Mouse (Mus musculus): ENCODE measurements at regions not wholly inside any gene's neighbourhood (a gene's known extent, or its start where the extent isn't known, plus 50 kb on each side); places are given as distances from the start of the nearest gene placed in this dataset.
A peak's percentile ranks its signal among the peaks of the same experiment; 100 is the strongest.

GRCm38 (mm10) chr16:93217600-93218226 lies 386.1 kb downstream of the Setd4 start:
- 37% methylated on average over 12 of the region's 12 CpGs for WGBS
- Histone ChIP-seq H3K9me3 (replicated peaks; ENCODE audit: control insufficient read depth, low read length) (no peaks in the 10 kb centered on the region), H3K27me3 (ENCODE audit: control insufficient read depth, insufficient read depth, low read length) (no peaks in the 10 kb centered on the region), H3K4me3 (ENCODE audit: low read depth, low read length) (no peak overlapping the region), H3K27ac (replicated peaks; ENCODE audit: low read depth, low read length) (no peak overlapping the region), H3K9ac (replicated peaks; ENCODE audit: low read length) (no peak overlapping the region), H3K36me3 (replicated peaks; ENCODE audit: control insufficient read depth, insufficient read depth, low read depth, low read length) (no peaks in the 10 kb centered on the region), H3K4me2 (ENCODE audit: low read depth, low read length) (no peak overlapping the region), H3K4me1 (ENCODE audit: control insufficient read depth, insufficient read depth, low read length) (no peaks in the 10 kb centered on the region)
- ATAC-seq (replicated peaks; ENCODE audit: insufficient number of reproducible peaks, low FRiP score, low TSS enrichment, low read depth) (no peak), DNase-seq (ENCODE audit: low spot score) (peak; percentile 20)

DNA sequence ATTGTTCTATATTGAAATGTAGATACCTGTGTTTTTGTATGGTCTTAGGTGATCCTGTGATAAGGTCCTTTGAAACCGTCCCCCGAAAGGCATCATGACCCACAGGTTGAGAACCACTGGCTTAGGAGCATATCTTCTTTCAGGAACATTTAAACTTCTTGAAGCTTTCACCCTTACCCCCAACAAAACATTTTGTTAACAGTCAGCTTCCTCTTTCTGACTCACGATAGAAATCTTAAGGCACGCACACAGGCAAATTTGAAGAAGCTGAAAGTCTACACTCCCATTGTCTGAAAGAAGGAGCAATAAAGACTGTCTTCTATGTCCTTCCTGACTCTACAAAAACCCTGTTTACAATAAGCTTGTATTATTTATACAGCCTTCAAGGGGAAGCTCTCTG lies 388.2 kb downstream of the Setd4 start:
- no peak overlapping the region for H3K27ac ChIP-seq (replicated peaks; ENCODE audit: low read depth, low read length)
- no peak for ATAC-seq (replicated peaks; ENCODE audit: insufficient number of reproducible peaks, low FRiP score, low TSS enrichment, low read depth)
- H3K9me3 ChIP-seq (replicated peaks; ENCODE audit: control insufficient read depth, low read length) = no peaks in the 10 kb centered on the region
- no peak for DNase-seq (ENCODE audit: low spot score)
- H3K9ac ChIP-seq (replicated peaks; ENCODE audit: low read length) = no peak overlapping the region
- H3K4me2 ChIP-seq (ENCODE audit: low read depth, low read length) = no peak overlapping the region
- no peaks in the 10 kb centered on the region for H3K4me1 ChIP-seq (ENCODE audit: control insufficient read depth, insufficient read depth, low read length)
- WGBS = 88% methylated on average over 4 of the region's 4 CpGs
- no peaks in the 10 kb centered on the region for H3K36me3 ChIP-seq (replicated peaks; ENCODE audit: control insufficient read depth, insufficient read depth, low read depth, low read length)
- H3K4me3 ChIP-seq (ENCODE audit: low read depth, low read length) = no peak overlapping the region
- no peaks in the 10 kb centered on the region for H3K27me3 ChIP-seq (ENCODE audit: control insufficient read depth, insufficient read depth, low read length)

GRCm38 (mm10) chr16:93213618-93214017 lies 387.7 kb upstream of the Runx1 start:
- no peak overlapping the region for H3K9ac ChIP-seq (replicated peaks; ENCODE audit: low read length)
- no peaks in the 10 kb centered on the region for H3K36me3 ChIP-seq (replicated peaks; ENCODE audit: control insufficient read depth, insufficient read depth, low read depth, low read length)
- DNase-seq (ENCODE audit: low spot score) (no peak), ATAC-seq (replicated peaks; ENCODE audit: insufficient number of reproducible peaks, low FRiP score, low TSS enrichment, low read depth) (no peak)
- H3K4me1 ChIP-seq (ENCODE audit: control insufficient read depth, insufficient read depth, low read length) = no peaks in the 10 kb centered on the region
- H3K4me2 ChIP-seq (ENCODE audit: low read depth, low read length) = no peak overlapping the region
- H3K27me3 ChIP-seq (ENCODE audit: control insufficient read depth, insufficient read depth, low read length) = no peaks in the 10 kb centered on the region
- H3K9me3 ChIP-seq (replicated peaks; ENCODE audit: control insufficient read depth, low read length) = no peaks in the 10 kb centered on the region
- H3K4me3 ChIP-seq (ENCODE audit: low read depth, low read length) = no peak overlapping the region
- no peak overlapping the region for H3K27ac ChIP-seq (replicated peaks; ENCODE audit: low read depth, low read length)
- WGBS = 83% methylated on average over 6 of the region's 6 CpGs

GRCm38 (mm10) chr16:93207675-93208074 lies 381.7 kb upstream of the Runx1 start:
- Histone ChIP-seq H3K4me2 (ENCODE audit: low read depth, low read length) (no peak overlapping the region), H3K36me3 (replicated peaks; ENCODE audit: control insufficient read depth, insufficient read depth, low read depth, low read length) (no peaks in the 10 kb centered on the region), H3K4me3 (ENCODE audit: low read depth, low read length) (no peak overlapping the region), H3K4me1 (ENCODE audit: control insufficient read depth, insufficient read depth, low read length) (no peaks in the 10 kb centered on the region), H3K9me3 (replicated peaks; ENCODE audit: control insufficient read depth, low read length) (no peaks in the 10 kb centered on the region), H3K27ac (replicated peaks; ENCODE audit: low read depth, low read length) (no peak overlapping the region), H3K27me3 (ENCODE audit: control insufficient read depth, insufficient read depth, low read length) (no peaks in the 10 kb centered on the region), H3K9ac (replicated peaks; ENCODE audit: low read length) (no peak overlapping the region)
- DNase-seq (ENCODE audit: low spot score) (no peak), ATAC-seq (replicated peaks; ENCODE audit: insufficient number of reproducible peaks, low FRiP score, low TSS enrichment, low read depth) (no peak)
- WGBS = 87% methylated on average over 3 of the region's 3 CpGs

- H3K4me1 ChIP-seq (ENCODE audit: control insufficient read depth, insufficient read depth, low read length) = no peaks in the 10 kb centered on the region
- no peaks in the 10 kb centered on the region for H3K36me3 ChIP-seq (replicated peaks; ENCODE audit: control insufficient read depth, insufficient read depth, low read depth, low read length)
- no peak for DNase-seq (ENCODE audit: low spot score)
- H3K27ac ChIP-seq (replicated peaks; ENCODE audit: low read depth, low read length) = no peak overlapping the region
- H3K9me3 ChIP-seq (replicated peaks; ENCODE audit: control insufficient read depth, low read length) = no peaks in the 10 kb centered on the region
- ATAC-seq (replicated peaks; ENCODE audit: insufficient number of reproducible peaks, low FRiP score, low TSS enrichment, low read depth) = no peak
- 96% methylated on average over 5 of the region's 5 CpGs for WGBS
- no peaks in the 10 kb centered on the region for H3K27me3 ChIP-seq (ENCODE audit: control insufficient read depth, insufficient read depth, low read length)
- H3K4me2 ChIP-seq (ENCODE audit: low read depth, low read length) = no peak overlapping the region
- H3K4me3 ChIP-seq (ENCODE audit: low read depth, low read length) = no peak overlapping the region
- H3K9ac ChIP-seq (replicated peaks; ENCODE audit: low read length) = no peak overlapping the region
Measured at GRCm38 (mm10) chr16:93207217-93207616, 381.3 kb upstream of the Runx1 start.

- Histone ChIP-seq H3K4me2 (ENCODE audit: low read depth, low read length) (no peak overlapping the region), H3K4me1 (ENCODE audit: control insufficient read depth, insufficient read depth, low read length) (no peaks in the 10 kb centered on the region), H3K27me3 (ENCODE audit: control insufficient read depth, insufficient read depth, low read length) (no peaks in the 10 kb centered on the region), H3K9me3 (replicated peaks; ENCODE audit: control insufficient read depth, low read length) (no peaks in the 10 kb centered on the region), H3K9ac (replicated peaks; ENCODE audit: low read length) (no peak overlapping the region), H3K36me3 (replicated peaks; ENCODE audit: control insufficient read depth, insufficient read depth, low read depth, low read length) (no peaks in the 10 kb centered on the region), H3K4me3 (ENCODE audit: low read depth, low read length) (no peak overlapping the region), H3K27ac (replicated peaks; ENCODE audit: low read depth, low read length) (no peak overlapping the region)
- 87% methylated on average over 4 of the region's 4 CpGs for WGBS
- no peak for ATAC-seq (replicated peaks; ENCODE audit: insufficient number of reproducible peaks, low FRiP score, low TSS enrichment, low read depth)
- no peak for DNase-seq (ENCODE audit: low spot score)
Measured at GRCm38 (mm10) chr16:93206325-93206724, 380.4 kb upstream of the Runx1 start.

GRCm38 (mm10) chr16:93204601-93205000 lies 378.7 kb upstream of the Runx1 start:
- H3K27ac ChIP-seq (replicated peaks; ENCODE audit: low read depth, low read length) = no peak overlapping the region
- no peaks in the 10 kb centered on the region for H3K36me3 ChIP-seq (replicated peaks; ENCODE audit: control insufficient read depth, insufficient read depth, low read depth, low read length)
- no peaks in the 10 kb centered on the region for H3K9me3 ChIP-seq (replicated peaks; ENCODE audit: control insufficient read depth, low read length)
- no peaks in the 10 kb centered on the region for H3K4me1 ChIP-seq (ENCODE audit: control insufficient read depth, insufficient read depth, low read length)
- WGBS = 64% methylated on average over 4 of the region's 4 CpGs
- H3K4me3 ChIP-seq (ENCODE audit: low read depth, low read length) = no peak overlapping the region
- H3K27me3 ChIP-seq (ENCODE audit: control insufficient read depth, insufficient read depth, low read length) = no peaks in the 10 kb centered on the region
- H3K9ac ChIP-seq (replicated peaks; ENCODE audit: low read length) = no peak overlapping the region
- DNase-seq (ENCODE audit: low spot score) = no peak
- no peak overlapping the region for H3K4me2 ChIP-seq (ENCODE audit: low read depth, low read length)
- no peak for ATAC-seq (replicated peaks; ENCODE audit: insufficient number of reproducible peaks, low FRiP score, low TSS enrichment, low read depth)

- Histone ChIP-seq H3K36me3 (replicated peaks; ENCODE audit: control insufficient read depth, insufficient read depth, low read depth, low read length) (no peaks in the 10 kb centered on the region), H3K4me1 (ENCODE audit: control insufficient read depth, insufficient read depth, low read length) (no peaks in the 10 kb centered on the region), H3K27ac (replicated peaks; ENCODE audit: low read depth, low read length) (no peak overlapping the region), H3K27me3 (ENCODE audit: control insufficient read depth, insufficient read depth, low read length) (no peaks in the 10 kb centered on the region), H3K9ac (replicated peaks; ENCODE audit: low read length) (no peak overlapping the region), H3K9me3 (replicated peaks; ENCODE audit: control insufficient read depth, low read length) (no peaks in the 10 kb centered on the region), H3K4me2 (ENCODE audit: low read depth, low read length) (no peak overlapping the region), H3K4me3 (ENCODE audit: low read depth, low read length) (no peak overlapping the region)
- DNase-seq (ENCODE audit: low spot score) (no peak), ATAC-seq (replicated peaks; ENCODE audit: insufficient number of reproducible peaks, low FRiP score, low TSS enrichment, low read depth) (no peak)
Measured at GRCm38 (mm10) chr16:93202591-93202990, 376.6 kb upstream of the Runx1 start.
